Mouse (Mus musculus): ENCODE data around the gene Gm13276.
"Not testable (repeated sequence)": the region's sequence is repeated elsewhere in the genome, so short reads cannot be mapped to it uniquely, and the experiment has no call there.

- TF ChIP-seq MAFK (IDR thresholded peaks at IDR 0.05; ENCODE audit: insufficient read depth, low read depth, low read length); ZNF384 (IDR thresholded peaks at IDR 0.05; ENCODE audit: low read depth, low read length): not testable (repeated sequence)
These were observed 8.6 kb downstream of the Gm13276 start, which contains the start of gene Gm13275 for GRCm38 (mm10) chr4:88793936-88794675.

All from ES-E14 (cell line).